Mouse (Mus musculus): Measurements from ENCODE around the gene Mlec. TPM values are rescaled to one million over a fixed set of nuclear protein-coding genes. Genes with fewer than 3 reads are reported as not detected.
"Not testable (repeated sequence)": the region's sequence is repeated elsewhere in the genome, so short reads cannot be mapped to it uniquely, and the experiment has no call there.

Mlec gene
- polyA plus RNA-seq, 1 experiment from 2014 or later: 62.1 TPM

DNA sequence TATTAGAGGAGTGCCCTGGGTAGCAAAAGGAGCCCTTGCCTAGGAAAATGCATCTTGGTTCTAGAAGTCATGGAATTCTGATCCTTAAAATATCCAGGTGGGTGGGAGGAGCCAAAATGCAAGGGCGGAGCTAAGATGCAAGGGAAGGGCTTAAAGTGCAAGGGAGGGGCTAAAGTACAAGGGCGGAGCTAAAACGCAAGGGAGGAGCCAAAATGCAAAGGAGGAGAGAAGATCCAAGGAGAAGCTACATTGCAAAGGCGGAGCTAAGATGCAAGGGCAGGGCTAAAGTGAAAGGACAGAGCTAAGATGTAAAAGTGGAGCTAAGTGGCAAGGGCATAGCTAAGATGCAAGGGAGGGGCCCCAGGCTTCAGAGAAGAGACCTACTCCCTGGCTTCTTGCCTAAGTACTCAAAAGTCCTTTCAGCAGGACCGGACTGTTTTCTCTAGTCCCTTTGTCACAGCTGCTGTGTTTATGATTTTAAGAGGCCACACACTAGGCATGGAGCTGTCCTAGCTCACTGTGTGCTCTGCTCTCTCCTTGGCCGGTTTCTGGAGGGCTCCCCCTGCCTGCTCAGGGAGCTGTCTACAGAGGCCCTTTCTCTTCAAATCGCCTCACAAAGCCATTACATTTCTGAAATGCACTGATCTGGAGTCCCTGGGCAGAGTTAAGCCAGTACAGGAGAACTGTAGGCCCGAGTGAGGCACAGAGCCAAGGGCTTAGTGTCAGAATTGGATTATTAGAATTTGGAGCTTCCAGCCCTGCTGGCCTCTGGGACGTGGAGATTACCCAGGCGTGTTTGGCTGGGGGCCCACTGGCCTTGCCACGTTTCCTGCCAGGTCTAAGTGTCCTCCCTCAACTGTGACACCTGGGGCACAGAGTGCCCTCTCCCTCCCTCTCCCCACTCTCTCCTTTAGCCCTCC, 8.2 kb upstream of the Mlec start:
- no peaks in the 10 kb centered on the region for H3K27me3 ChIP-seq (ENCODE audit: control insufficient read depth, insufficient read depth, low read depth, low read length)
- ATAC-seq (ENCODE audit: low read depth): peak; percentile 58
- H3K4me3 ChIP-seq (ENCODE audit: low read length): no peak overlapping the region
- H3K4me2 ChIP-seq (ENCODE audit: low read depth, low read length): no peak overlapping the region
- no peak overlapping the region; the same call in 1 of the 2 replicates for H3K9ac ChIP-seq (ENCODE audit: low read length)
- H3K4me1 ChIP-seq (replicated peaks; ENCODE audit: control insufficient read depth, insufficient read depth, low read length): peaks cover 25% of the 10 kb centered on the region
- H3K36me3 ChIP-seq (ENCODE audit: control insufficient read depth, insufficient read depth, low read length): no peaks in the 10 kb centered on the region
- peak overlapping the region; percentile 51 for H3K27ac ChIP-seq (ENCODE audit: low read length)
- no peaks in the 10 kb centered on the region for H3K9me3 ChIP-seq (ENCODE audit: control insufficient read depth, low read length)
- WGBS: 30% methylated on average over 11 of the region's 11 CpGs

GRCm38 (mm10) chr5:115165351-115165750, 7.4 kb upstream of the Mlec start:
- Histone ChIP-seq H3K27ac (ENCODE audit: low read length) (no peak overlapping the region), H3K4me3 (ENCODE audit: low read length) (no peak overlapping the region), H3K4me1 (replicated peaks; ENCODE audit: control insufficient read depth, insufficient read depth, low read length) (peaks cover 28% of the 10 kb centered on the region), H3K36me3 (ENCODE audit: control insufficient read depth, insufficient read depth, low read length) (no peaks in the 10 kb centered on the region), H3K4me2 (ENCODE audit: low read depth, low read length) (no peak overlapping the region), H3K9me3 (ENCODE audit: control insufficient read depth, low read length) (no peaks in the 10 kb centered on the region), H3K9ac (ENCODE audit: low read length) (no peak overlapping the region), H3K27me3 (ENCODE audit: control insufficient read depth, insufficient read depth, low read depth, low read length) (no peaks in the 10 kb centered on the region)
- no peak for ATAC-seq (ENCODE audit: low read depth)
- WGBS: 58% methylated on average over 9 of the region's 9 CpGs

GRCm38 (mm10) chr5:115164446-115164845, 6.5 kb upstream of the Mlec start:
- H3K27ac ChIP-seq (ENCODE audit: low read length); H3K4me3 ChIP-seq (ENCODE audit: low read length); H3K36me3 ChIP-seq (ENCODE audit: control insufficient read depth, insufficient read depth, low read length); H3K9me3 ChIP-seq (ENCODE audit: control insufficient read depth, low read length); ATAC-seq (ENCODE audit: low read depth); H3K9ac ChIP-seq (ENCODE audit: low read length); H3K27me3 ChIP-seq (ENCODE audit: control insufficient read depth, insufficient read depth, low read depth, low read length); H3K4me2 ChIP-seq (ENCODE audit: low read depth, low read length): not testable (repeated sequence)
- H3K4me1 ChIP-seq (replicated peaks; ENCODE audit: control insufficient read depth, insufficient read depth, low read length): peaks cover 27% of the 10 kb centered on the region
- 73% methylated on average over 4 of the region's 4 CpGs for WGBS

GRCm38 (mm10) chr5:115163563-115163962, 5.6 kb upstream of the Mlec start:
- no peak for ATAC-seq (ENCODE audit: low read depth)
- Histone ChIP-seq H3K36me3 (ENCODE audit: control insufficient read depth, insufficient read depth, low read length) (no peaks in the 10 kb centered on the region), H3K9me3 (ENCODE audit: control insufficient read depth, low read length) (no peaks in the 10 kb centered on the region), H3K27ac (ENCODE audit: low read length) (no peak overlapping the region), H3K4me2 (ENCODE audit: low read depth, low read length) (peak overlapping the region; percentile 30), H3K4me1 (replicated peaks; ENCODE audit: control insufficient read depth, insufficient read depth, low read length) (peaks cover 24% of the 10 kb centered on the region), H3K27me3 (ENCODE audit: control insufficient read depth, insufficient read depth, low read depth, low read length) (no peaks in the 10 kb centered on the region), H3K4me3 (ENCODE audit: low read length) (no peak overlapping the region), H3K9ac (ENCODE audit: low read length) (no peak overlapping the region)
- 37% methylated on average over 8 of the region's 8 CpGs for WGBS

- not testable (repeated sequence) for H3K27ac ChIP-seq (ENCODE audit: low read length); H3K9me3 ChIP-seq (ENCODE audit: control insufficient read depth, low read length); ATAC-seq (ENCODE audit: low read depth); H3K4me3 ChIP-seq (ENCODE audit: low read length); H3K9ac ChIP-seq (ENCODE audit: low read length); H3K4me2 ChIP-seq (ENCODE audit: low read depth, low read length); H3K36me3 ChIP-seq (ENCODE audit: control insufficient read depth, insufficient read depth, low read length); H3K27me3 ChIP-seq (ENCODE audit: control insufficient read depth, insufficient read depth, low read depth, low read length)
- 83% methylated on average over 1 of the region's 1 CpGs for WGBS
- peaks cover 23% of the 10 kb centered on the region for H3K4me1 ChIP-seq (replicated peaks; ENCODE audit: control insufficient read depth, insufficient read depth, low read length)
Observed at GRCm38 (mm10) chr5:115161940-115162279, 3.9 kb upstream of the Mlec start.

DNA sequence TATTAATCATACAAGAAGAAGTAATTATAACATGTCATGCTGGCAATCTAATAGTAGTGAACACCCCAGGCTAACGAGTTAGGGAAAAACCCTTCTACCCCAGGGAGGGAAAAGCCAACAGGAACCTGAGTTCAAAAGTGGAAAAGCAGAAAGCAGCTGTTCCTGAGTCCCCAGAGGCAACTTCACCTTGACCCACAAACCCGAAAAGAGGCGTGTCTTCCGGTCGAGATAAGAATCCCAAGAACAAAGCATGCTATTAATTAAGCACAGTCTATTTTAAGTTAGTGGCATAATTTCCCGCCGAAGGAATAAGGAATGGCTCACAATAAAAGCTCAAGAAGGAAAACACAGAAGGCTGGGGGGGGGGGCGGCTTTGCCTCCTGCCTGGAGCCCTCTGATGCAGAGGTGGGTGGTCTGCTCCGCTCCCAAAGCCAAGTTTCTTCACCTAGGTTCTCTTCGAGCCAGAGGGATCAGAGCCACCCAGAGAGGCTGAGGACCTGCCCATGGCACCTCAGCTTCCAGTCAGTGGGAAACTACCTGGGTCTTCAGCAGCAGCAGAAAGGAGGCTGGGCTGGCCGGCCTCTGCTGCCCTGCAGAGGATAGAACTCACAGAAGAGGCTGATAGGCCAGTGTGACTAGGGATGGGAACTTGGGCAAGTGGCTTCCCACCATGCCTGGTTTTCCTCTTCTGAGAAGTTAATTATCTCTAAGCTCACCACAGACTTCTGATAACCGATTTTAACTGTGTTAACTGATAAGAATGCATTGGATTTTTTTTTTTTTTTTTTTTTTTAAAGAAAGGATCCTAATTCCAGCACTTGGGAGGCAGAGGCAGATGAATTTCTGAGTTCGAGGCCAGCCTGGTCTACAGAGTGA, 3.3 kb upstream of the Mlec start:
- Histone ChIP-seq H3K27me3 (ENCODE audit: control insufficient read depth, insufficient read depth, low read depth, low read length) (no peaks in the 10 kb centered on the region), H3K4me2 (ENCODE audit: low read depth, low read length) (no peak overlapping the region), H3K27ac (ENCODE audit: low read length) (peak overlapping the region; percentile 81), H3K4me3 (ENCODE audit: low read length) (no peak overlapping the region), H3K9ac (ENCODE audit: low read length) (peak overlapping the region; percentile 54), H3K36me3 (ENCODE audit: control insufficient read depth, insufficient read depth, low read length) (no peaks in the 10 kb centered on the region), H3K9me3 (ENCODE audit: control insufficient read depth, low read length) (no peaks in the 10 kb centered on the region), H3K4me1 (replicated peaks; ENCODE audit: control insufficient read depth, insufficient read depth, low read length) (peaks cover 21% of the 10 kb centered on the region)
- no peak for ATAC-seq (ENCODE audit: low read depth)
- 27% methylated on average over 13 of the region's 13 CpGs for WGBS

DNA sequence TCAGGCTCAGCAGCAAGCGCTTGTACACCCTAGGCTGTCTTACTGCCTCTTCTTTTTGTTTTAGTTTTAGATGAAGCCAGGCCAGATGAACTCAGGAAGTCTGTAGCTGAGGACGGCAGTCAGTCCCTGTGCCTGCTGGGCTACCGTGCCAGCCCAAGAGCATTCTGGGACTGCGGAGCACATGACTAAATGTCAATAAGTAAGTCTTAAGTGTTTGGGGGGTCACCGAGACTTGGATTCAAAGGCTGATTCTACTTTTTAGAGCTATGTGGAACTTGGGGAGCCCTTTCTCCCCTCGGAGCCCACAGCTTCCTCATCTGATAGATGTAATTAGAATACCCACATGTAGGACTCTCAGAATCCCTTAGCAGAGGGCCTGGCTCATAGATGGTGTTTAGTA, 2.7 kb upstream of the Mlec start:
- WGBS: 57% methylated on average over 6 of the region's 6 CpGs
- H3K27me3 ChIP-seq (ENCODE audit: control insufficient read depth, insufficient read depth, low read depth, low read length): no peaks in the 10 kb centered on the region
- H3K4me3 ChIP-seq (ENCODE audit: low read length): no peak overlapping the region
- 0 out of 2 replicates have a peak overlapping the region, but pooled peaks have one; percentile 0 for H3K9ac ChIP-seq (ENCODE audit: low read length)
- peak overlapping the region; percentile 81; the same call in 1 of the 2 replicates for H3K27ac ChIP-seq (ENCODE audit: low read length)
- no peaks in the 10 kb centered on the region for H3K36me3 ChIP-seq (ENCODE audit: control insufficient read depth, insufficient read depth, low read length)
- no peaks in the 10 kb centered on the region for H3K9me3 ChIP-seq (ENCODE audit: control insufficient read depth, low read length)
- no peak for ATAC-seq (ENCODE audit: low read depth)
- no peak overlapping the region for H3K4me2 ChIP-seq (ENCODE audit: low read depth, low read length)
- H3K4me1 ChIP-seq (replicated peaks; ENCODE audit: control insufficient read depth, insufficient read depth, low read length): peaks cover 23% of the 10 kb centered on the region

DNA sequence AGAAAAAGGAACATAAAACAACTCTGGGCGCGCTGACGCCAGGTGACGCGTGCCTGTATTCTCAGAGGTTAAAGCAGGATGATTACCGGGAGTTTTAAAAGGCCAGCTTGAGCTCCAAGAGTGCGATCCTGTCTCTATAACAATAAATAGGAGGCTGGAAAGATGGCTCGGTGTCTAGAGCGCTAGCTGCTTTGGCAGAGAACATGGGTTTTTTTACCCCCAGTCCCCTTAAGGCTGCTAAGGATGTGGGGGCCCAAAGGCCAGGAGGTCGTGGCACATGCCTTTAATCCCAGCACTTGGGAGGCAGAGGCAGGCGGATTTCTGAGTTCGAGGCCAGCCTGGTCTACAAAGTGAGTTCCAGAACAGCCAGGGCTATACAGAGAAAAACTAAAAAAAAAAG, 1.2 kb upstream of the Mlec start:
- Histone ChIP-seq H3K27ac (ENCODE audit: low read length) (peak overlapping the region; percentile 99), H3K4me3 (ENCODE audit: low read length) (peak overlapping the region; percentile 93), H3K4me1 (replicated peaks; ENCODE audit: control insufficient read depth, insufficient read depth, low read length) (peaks cover 37% of the 10 kb centered on the region), H3K9ac (ENCODE audit: low read length) (peak overlapping the region; percentile 83), H3K27me3 (ENCODE audit: control insufficient read depth, insufficient read depth, low read depth, low read length) (no peaks in the 10 kb centered on the region), H3K36me3 (ENCODE audit: control insufficient read depth, insufficient read depth, low read length) (no peaks in the 10 kb centered on the region), H3K4me2 (ENCODE audit: low read depth, low read length) (peak overlapping the region; percentile 83), H3K9me3 (ENCODE audit: control insufficient read depth, low read length) (no peaks in the 10 kb centered on the region)
- 37% methylated on average over 12 of the region's 12 CpGs for WGBS
- no peak for ATAC-seq (ENCODE audit: low read depth)

DNA sequence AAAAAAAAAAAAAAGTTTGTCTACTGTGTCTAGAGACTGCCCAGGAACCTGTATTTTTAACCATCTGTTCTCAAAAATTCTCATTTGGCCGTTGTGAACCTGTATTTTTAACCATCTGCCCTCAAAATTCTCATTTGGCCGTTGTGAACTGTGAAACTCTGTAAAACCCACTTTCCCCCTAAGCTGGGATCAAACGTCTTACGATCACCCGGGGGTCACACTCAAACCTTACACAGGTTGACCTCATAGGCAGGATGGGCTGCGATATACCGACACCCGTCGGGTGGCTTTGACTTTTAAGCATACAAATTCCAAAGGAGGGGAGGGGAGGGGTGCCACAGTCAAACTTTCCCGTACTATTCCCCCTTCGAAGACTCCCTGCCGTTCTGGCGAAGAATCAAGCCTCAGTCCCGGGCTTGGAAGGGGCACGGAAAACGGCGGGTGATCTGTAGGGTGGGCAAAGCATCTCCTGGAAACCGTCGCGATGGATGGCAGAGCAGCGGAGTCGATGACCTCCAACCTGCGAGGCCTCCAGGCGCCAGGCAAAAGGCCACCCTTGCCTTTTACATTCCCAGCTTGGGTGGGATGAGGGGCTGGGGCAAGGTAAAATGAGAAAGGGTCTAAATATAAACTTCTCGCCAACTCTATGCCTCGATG, 918 bp downstream of the Mlec start:
- Histone ChIP-seq H3K9me3 (ENCODE audit: control insufficient read depth, low read length) (no peaks in the 10 kb centered on the region), H3K4me1 (replicated peaks; ENCODE audit: control insufficient read depth, insufficient read depth, low read length) (peaks cover 53% of the 10 kb centered on the region), H3K4me2 (ENCODE audit: low read depth, low read length) (peak overlapping the region; percentile 78), H3K27me3 (ENCODE audit: control insufficient read depth, insufficient read depth, low read depth, low read length) (no peaks in the 10 kb centered on the region), H3K4me3 (ENCODE audit: low read length) (peak overlapping the region; percentile 93), H3K27ac (ENCODE audit: low read length) (peak overlapping the region; percentile 89), H3K9ac (ENCODE audit: low read length) (peak overlapping the region; percentile 98), H3K36me3 (ENCODE audit: control insufficient read depth, insufficient read depth, low read length) (no peaks in the 10 kb centered on the region)
- WGBS: under 1% methylated on average over 26 of the region's 26 CpGs
- no peak for ATAC-seq (ENCODE audit: low read depth)
